Mouse (Mus musculus): ENCODE measurements around the gene Epsti1. TPM values are rescaled to one million over a fixed set of nuclear protein-coding genes. Genes with fewer than 3 reads are reported as not detected.

Epsti1 gene
- 0.72 and 4.8 TPM in 2 replicates for polyA plus RNA-seq (2015; fragmentation: Nextera tagmentation; extraction: Ambion mirVana)

DNA sequence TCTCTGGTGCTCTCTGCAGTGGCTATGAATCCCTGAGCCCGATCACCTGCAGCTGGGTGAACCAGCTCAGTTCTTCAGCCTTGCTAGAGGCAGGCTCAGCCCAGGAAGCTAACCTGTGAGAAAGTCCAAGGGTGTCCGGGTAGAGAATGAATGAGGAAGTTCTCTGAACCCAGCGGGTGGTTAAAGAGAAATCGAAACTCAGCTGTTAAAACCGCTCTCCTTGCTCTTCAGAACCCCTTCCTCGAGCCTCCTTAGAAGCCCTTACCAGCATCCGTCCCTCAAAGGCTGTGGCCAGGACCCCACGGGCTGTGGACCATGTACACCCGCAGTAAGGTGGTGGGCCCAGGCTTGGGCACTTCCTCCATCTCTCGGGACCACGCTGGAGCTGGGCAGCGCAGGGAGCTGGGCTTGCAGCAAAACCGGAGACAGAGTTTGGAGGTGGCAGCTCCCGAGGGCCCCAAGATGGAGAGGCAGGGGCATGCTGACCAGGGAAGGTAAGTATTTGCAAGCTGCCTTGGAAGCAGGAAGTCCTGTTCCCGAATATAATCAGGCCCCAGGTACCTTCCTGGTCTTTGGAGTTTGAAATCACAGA, at the start of gene Epsti1:
Gene Epsti1 (plus strand): TSS at position 69 of the 592 bp plus-strand sequence.
- H3K4me3 ChIP-seq, result peak within 1 kb of the TSS; percentile 25
- H3K9ac ChIP-seq, result no peak within 1 kb of the TSS
- WGBS, result 49% methylated on average over 15 of the region's 15 CpGs
- H3K4me1 ChIP-seq (replicated peaks), result no peaks in the 10 kb centered on the region
- H3K9me3 ChIP-seq (replicated peaks), result no peaks in the 10 kb centered on the region
- H3K4me2 ChIP-seq, result peak within 1 kb of the TSS; percentile 38
- H3K36me3 ChIP-seq, result no peaks in the 10 kb centered on the region
- H3K27ac ChIP-seq, result 0 out of 2 replicates have a peak within 1 kb of the TSS, but pooled peaks have one; percentile 8
- no peak for ATAC-seq (replicated peaks; ENCODE audit: insufficient number of reproducible peaks, insufficient read depth, low FRiP score, low read depth)
- H3K27me3 ChIP-seq, result no peaks in the 10 kb centered on the region

- no peaks in the 10 kb centered on the region for H3K9me3 ChIP-seq (replicated peaks)
- WGBS, result 94% methylated on average over 1 of the region's 1 CpGs
- H3K27ac ChIP-seq, result no peak overlapping the region
- 0 out of 2 replicates have a peak, but pooled peaks cover 2% of the 10 kb centered on the region for H3K4me1 ChIP-seq (replicated peaks)
- no peak overlapping the region for H3K4me3 ChIP-seq
- no peak overlapping the region for H3K9ac ChIP-seq
- H3K4me2 ChIP-seq, result no peak overlapping the region
- H3K27me3 ChIP-seq, result no peaks in the 10 kb centered on the region
- ATAC-seq (replicated peaks; ENCODE audit: insufficient number of reproducible peaks, insufficient read depth, low FRiP score, low read depth), result no peak
- no peaks in the 10 kb centered on the region for H3K36me3 ChIP-seq
Observed at GRCm38 (mm10) chr14:77859894-77860293, 44.1 kb upstream of the Epsti1 start.

GRCm38 (mm10) chr14:77860841-77861560, 43.0 kb upstream of the Epsti1 start:
- H3K4me1 ChIP-seq (replicated peaks), result 0 out of 2 replicates have a peak, but pooled peaks cover 4% of the 10 kb centered on the region
- no peaks in the 10 kb centered on the region for H3K9me3 ChIP-seq (replicated peaks)
- H3K4me3 ChIP-seq, result no peak overlapping the region
- H3K27me3 ChIP-seq, result no peaks in the 10 kb centered on the region
- no peaks in the 10 kb centered on the region for H3K36me3 ChIP-seq
- H3K9ac ChIP-seq, result no peak overlapping the region
- WGBS, result 52% methylated on average over 5 of the region's 5 CpGs
- no peak overlapping the region for H3K4me2 ChIP-seq
- H3K27ac ChIP-seq, result no peak overlapping the region
- ATAC-seq (replicated peaks; ENCODE audit: insufficient number of reproducible peaks, insufficient read depth, low FRiP score, low read depth), result no peak

DNA sequence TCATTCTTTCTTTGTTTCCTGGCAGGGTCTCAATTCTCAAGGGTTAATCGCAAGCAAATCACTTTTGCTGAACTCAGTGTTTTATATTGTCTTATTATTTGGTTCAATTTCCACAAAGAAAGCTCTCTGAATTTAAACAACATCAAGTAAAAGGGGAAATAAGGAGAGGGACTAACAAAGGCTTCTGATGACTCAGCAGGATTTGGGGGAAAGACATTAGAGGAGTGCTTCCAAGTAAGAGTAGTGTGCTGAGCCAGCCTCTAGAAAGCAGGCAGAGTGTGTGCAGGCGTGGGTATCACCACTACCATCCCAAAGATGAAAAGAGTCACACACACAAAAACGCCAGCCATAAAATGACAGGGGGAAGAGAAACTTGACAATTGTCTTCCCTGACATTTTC, 40.0 kb upstream of the Epsti1 start:
- 80% methylated on average over 3 of the region's 3 CpGs for WGBS

GRCm38 (mm10) chr14:77864510-77864909, 39.5 kb upstream of the Epsti1 start:
- no peak overlapping the region for H3K27ac ChIP-seq
- H3K4me1 ChIP-seq (replicated peaks), result 0 out of 2 replicates have a peak, but pooled peaks cover 4% of the 10 kb centered on the region
- no peak overlapping the region for H3K4me2 ChIP-seq
- no peaks in the 10 kb centered on the region for H3K9me3 ChIP-seq (replicated peaks)
- 90% methylated on average over 6 of the region's 6 CpGs for WGBS
- H3K9ac ChIP-seq, result no peak overlapping the region
- no peak overlapping the region for H3K4me3 ChIP-seq
- no peak for ATAC-seq (replicated peaks; ENCODE audit: insufficient number of reproducible peaks, insufficient read depth, low FRiP score, low read depth)
- H3K36me3 ChIP-seq, result no peaks in the 10 kb centered on the region
- no peaks in the 10 kb centered on the region for H3K27me3 ChIP-seq

More for the DNA sequence above, 40.0 kb upstream of the Epsti1 start:
- H3K36me3 ChIP-seq, result no peaks in the 10 kb centered on the region
- no peaks in the 10 kb centered on the region for H3K27me3 ChIP-seq
- no peak overlapping the region for H3K4me2 ChIP-seq
- 0 out of 2 replicates have a peak, but pooled peaks cover 4% of the 10 kb centered on the region for H3K4me1 ChIP-seq (replicated peaks)
- H3K27ac ChIP-seq, result no peak overlapping the region
- no peak overlapping the region for H3K4me3 ChIP-seq
- no peak overlapping the region for H3K9ac ChIP-seq
- H3K9me3 ChIP-seq (replicated peaks), result no peaks in the 10 kb centered on the region
- ATAC-seq (replicated peaks; ENCODE audit: insufficient number of reproducible peaks, insufficient read depth, low FRiP score, low read depth), result no peak

- Histone ChIP-seq H3K4me1 (replicated peaks) (0 out of 2 replicates have a peak, but pooled peaks cover 2% of the 10 kb centered on the region), H3K27me3 (no peaks in the 10 kb centered on the region), H3K4me3 (no peak overlapping the region), H3K9ac (no peak overlapping the region), H3K4me2 (no peak overlapping the region), H3K9me3 (replicated peaks) (no peaks in the 10 kb centered on the region), H3K27ac (no peak overlapping the region), H3K36me3 (no peaks in the 10 kb centered on the region)
- ATAC-seq (replicated peaks; ENCODE audit: insufficient number of reproducible peaks, insufficient read depth, low FRiP score, low read depth), result no peak
- 83% methylated on average over 5 of the region's 5 CpGs for WGBS
Observed at GRCm38 (mm10) chr14:77867601-77868000, 36.4 kb upstream of the Epsti1 start.

DNA sequence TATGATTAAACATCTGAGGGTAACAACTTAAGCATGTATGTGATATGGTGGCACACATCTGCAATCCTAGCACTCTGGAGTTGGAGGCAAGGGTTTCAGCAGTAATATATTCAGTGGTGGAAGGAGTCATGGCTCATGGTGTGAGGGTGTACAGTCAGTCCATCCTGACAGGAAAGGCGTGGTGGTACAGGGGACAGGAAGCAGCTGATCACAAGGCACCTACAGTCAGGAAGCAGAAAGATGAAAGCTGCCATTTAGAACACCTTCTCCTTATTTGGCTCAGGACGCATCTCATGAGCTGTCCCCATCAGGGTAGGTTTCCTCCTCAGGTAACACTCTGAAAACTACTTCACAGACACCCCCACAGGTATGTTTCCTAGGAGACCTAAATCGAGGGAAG, 33.1 kb upstream of the Epsti1 start:
- Histone ChIP-seq H3K9me3 (replicated peaks) (no peaks in the 10 kb centered on the region), H3K36me3 (no peaks in the 10 kb centered on the region), H3K27ac (no peak overlapping the region), H3K27me3 (no peaks in the 10 kb centered on the region), H3K4me2 (no peak overlapping the region), H3K9ac (no peak overlapping the region), H3K4me1 (replicated peaks) (peaks cover 10% of the 10 kb centered on the region), H3K4me3 (no peak overlapping the region)
- WGBS, result 81% methylated on average over 3 of the region's 3 CpGs
- ATAC-seq (replicated peaks; ENCODE audit: insufficient number of reproducible peaks, insufficient read depth, low FRiP score, low read depth), result no peak

- no peak overlapping the region for H3K27ac ChIP-seq
- no peaks in the 10 kb centered on the region for H3K9me3 ChIP-seq (replicated peaks)
- H3K4me2 ChIP-seq, result no peak overlapping the region
- H3K36me3 ChIP-seq, result no peaks in the 10 kb centered on the region
- H3K27me3 ChIP-seq, result no peaks in the 10 kb centered on the region
- H3K9ac ChIP-seq, result no peak overlapping the region
- no peak overlapping the region for H3K4me3 ChIP-seq
- no peak for ATAC-seq (replicated peaks; ENCODE audit: insufficient number of reproducible peaks, insufficient read depth, low FRiP score, low read depth)
- WGBS, result 87% methylated on average over 6 of the region's 6 CpGs
- H3K4me1 ChIP-seq (replicated peaks), result peaks cover 10% of the 10 kb centered on the region
Observed at GRCm38 (mm10) chr14:77871380-77871975, 32.6 kb upstream of the Epsti1 start.

GRCm38 (mm10) chr14:77874304-77875241, 29.5 kb upstream of the Epsti1 start, which contains the start of gene Dnajc15:
Gene Dnajc15, minus strand, starts transcription at chr14:77875125.
- ATAC-seq (replicated peaks; ENCODE audit: insufficient number of reproducible peaks, insufficient read depth, low FRiP score, low read depth), result peak; percentile 81

GRCm38 (mm10) chr14:77876199-77876598, 27.8 kb upstream of the Epsti1 start:
- 86% methylated on average over 1 of the region's 1 CpGs for WGBS
- Histone ChIP-seq H3K36me3 (no peaks in the 10 kb centered on the region), H3K9me3 (replicated peaks) (no peaks in the 10 kb centered on the region), H3K4me2 (no peak overlapping the region), H3K9ac (no peak overlapping the region), H3K4me3 (no peak overlapping the region), H3K27me3 (no peaks in the 10 kb centered on the region), H3K27ac (no peak overlapping the region), H3K4me1 (replicated peaks) (peaks cover 10% of the 10 kb centered on the region)
- no peak for ATAC-seq (replicated peaks; ENCODE audit: insufficient number of reproducible peaks, insufficient read depth, low FRiP score, low read depth)

More at GRCm38 (mm10) chr14:77874304-77875241, 29.5 kb upstream of the Epsti1 start, which contains the start of gene Dnajc15:
- Histone ChIP-seq H3K27me3 (no peaks in the 10 kb centered on the region), H3K4me3 (peak within 1 kb of the TSS; percentile 76), H3K4me1 (replicated peaks) (peaks cover 10% of the 10 kb centered on the region), H3K9ac (peak within 1 kb of the TSS; percentile 78), H3K4me2 (peak within 1 kb of the TSS; percentile 63), H3K27ac (0 out of 2 replicates have a peak within 1 kb of the TSS, but pooled peaks have one; percentile 38), H3K36me3 (no peaks in the 10 kb centered on the region), H3K9me3 (replicated peaks) (no peaks in the 10 kb centered on the region)
- 1% methylated on average over 44 of the region's 44 CpGs for WGBS
